Mouse (Mus musculus): ENCODE measurements around the gene Col4a2.
A peak's percentile ranks its signal among the peaks of the same experiment; 100 is the strongest.

Col4a2 gene

DNA sequence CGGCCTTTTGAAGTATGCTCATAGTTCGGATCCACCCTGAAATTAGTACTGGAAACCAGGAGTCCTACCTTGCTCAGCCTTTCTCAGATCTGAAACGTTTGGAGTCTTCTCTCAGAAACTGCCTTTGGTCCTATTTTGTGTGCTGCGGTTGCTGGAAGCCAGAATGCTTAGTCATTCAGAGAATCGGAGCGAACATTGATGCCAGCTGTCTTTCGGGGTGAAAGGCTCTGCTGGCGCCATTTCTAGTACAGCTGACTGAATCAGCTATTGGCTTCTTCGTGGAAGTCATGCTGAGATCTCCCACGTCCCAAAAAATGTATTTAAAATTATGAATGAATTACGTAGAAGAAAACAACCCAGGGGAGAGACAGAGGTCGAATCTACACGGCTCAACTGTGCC lies 105.2 kb downstream of the Col4a2 start:
- Histone ChIP-seq H3K4me3 (replicated peaks; ENCODE audit: low read length) (no peak overlapping the region), H3K9me3 (ENCODE audit: low read length) (no peaks in the 10 kb centered on the region), H3K4me1 (replicated peaks; ENCODE audit: low read depth, low read length) (no peaks in the 10 kb centered on the region), H3K36me3 (ENCODE audit: insufficient read depth, low read length) (no peaks in the 10 kb centered on the region), H3K27me3 (ENCODE audit: insufficient read depth, low read length) (peaks cover 13% of the 10 kb centered on the region)
- TF ChIP-seq POU5F1 (IDR thresholded peaks at IDR 0.05; ENCODE audit: borderline replicate concordance, low read length) (no peak), NANOG (IDR thresholded peaks at IDR 0.05; ENCODE audit: borderline replicate concordance, low read length) (no peak), CTCF (conservative IDR thresholded peaks at IDR 0.05; ENCODE audit: low read length) (no peak)

DNA sequence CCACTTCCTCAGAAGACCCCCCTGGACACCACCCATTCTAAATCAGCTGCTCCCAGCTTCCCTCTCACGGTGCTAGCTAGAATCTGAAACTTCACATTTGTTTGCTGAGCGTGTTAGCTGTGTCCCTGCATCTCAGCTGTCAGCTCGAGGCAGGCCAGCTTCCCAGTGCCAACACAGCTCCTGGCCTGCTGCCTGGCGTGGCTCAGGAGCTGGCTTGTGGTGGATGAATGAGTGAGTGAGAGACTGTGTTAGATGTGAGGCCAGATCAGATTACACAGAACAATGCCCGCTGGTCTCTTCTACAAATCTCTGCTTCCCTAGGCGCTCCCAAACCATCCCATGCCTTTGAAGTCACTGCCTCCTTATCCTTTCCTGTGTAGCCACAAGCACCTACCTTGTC lies 106.6 kb downstream of the Col4a2 start:
- no peaks in the 10 kb centered on the region for H3K9me3 ChIP-seq (ENCODE audit: low read length)
- peaks cover 12% of the 10 kb centered on the region for H3K27me3 ChIP-seq (ENCODE audit: insufficient read depth, low read length)
- no peaks in the 10 kb centered on the region for H3K4me1 ChIP-seq (replicated peaks; ENCODE audit: low read depth, low read length)
- no peak overlapping the region for H3K4me3 ChIP-seq (replicated peaks; ENCODE audit: low read length)
- H3K36me3 ChIP-seq (ENCODE audit: insufficient read depth, low read length): no peaks in the 10 kb centered on the region
- TF ChIP-seq NANOG (IDR thresholded peaks at IDR 0.05; ENCODE audit: borderline replicate concordance, low read length): no peak
- no peak for TF ChIP-seq CTCF (conservative IDR thresholded peaks at IDR 0.05; ENCODE audit: low read length)
- TF ChIP-seq POU5F1 (IDR thresholded peaks at IDR 0.05; ENCODE audit: borderline replicate concordance, low read length): no peak

DNA sequence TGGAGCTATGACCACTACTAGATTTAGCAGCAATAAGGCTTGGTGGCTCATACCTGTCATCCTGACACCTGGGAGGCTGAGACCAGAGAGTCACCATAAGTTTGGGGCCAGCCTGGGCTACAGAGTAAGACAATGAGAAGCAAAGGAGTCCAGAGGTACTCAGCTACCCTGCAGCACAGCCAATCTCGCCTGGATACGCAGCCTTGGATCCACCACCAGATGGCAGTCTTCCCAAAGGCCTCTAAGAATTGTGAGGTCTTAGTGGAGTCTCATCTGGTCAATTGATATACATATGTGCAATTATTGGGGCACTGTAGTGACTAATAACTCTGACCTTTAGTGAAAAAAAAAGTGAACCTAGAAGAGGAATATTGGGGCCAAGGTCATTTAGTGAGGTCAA lies 107.0 kb downstream of the Col4a2 start:
- Histone ChIP-seq H3K4me3 (replicated peaks; ENCODE audit: low read length) (no peak overlapping the region), H3K36me3 (ENCODE audit: insufficient read depth, low read length) (no peaks in the 10 kb centered on the region), H3K27me3 (ENCODE audit: insufficient read depth, low read length) (peaks cover 12% of the 10 kb centered on the region), H3K4me1 (replicated peaks; ENCODE audit: low read depth, low read length) (no peaks in the 10 kb centered on the region), H3K9me3 (ENCODE audit: low read length) (no peaks in the 10 kb centered on the region)
- TF ChIP-seq CTCF (conservative IDR thresholded peaks at IDR 0.05; ENCODE audit: low read length): peak; percentile 83
- TF ChIP-seq NANOG (IDR thresholded peaks at IDR 0.05; ENCODE audit: borderline replicate concordance, low read length): no peak
- no peak for TF ChIP-seq POU5F1 (IDR thresholded peaks at IDR 0.05; ENCODE audit: borderline replicate concordance, low read length)

DNA sequence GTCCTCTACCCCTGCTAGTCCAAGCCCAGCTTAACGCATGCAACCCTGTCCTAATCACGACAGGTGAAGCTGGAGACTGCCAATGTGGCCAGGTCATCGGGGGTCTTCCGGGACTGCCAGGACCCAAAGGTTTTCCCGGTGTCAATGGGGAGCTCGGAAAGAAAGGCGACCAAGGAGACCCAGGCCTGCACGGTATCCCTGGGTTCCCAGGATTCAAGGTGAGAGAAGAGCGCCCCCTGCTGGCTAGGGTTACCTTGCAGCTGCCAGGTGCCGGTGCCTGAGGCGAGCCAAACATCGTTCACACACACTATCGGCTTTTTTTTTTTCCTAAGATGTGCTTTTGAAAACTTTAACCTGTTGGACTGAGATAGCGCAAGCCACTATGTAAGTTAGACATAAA lies 108.5 kb downstream of the Col4a2 start:
- Histone ChIP-seq H3K27me3 (ENCODE audit: insufficient read depth, low read length) (peaks cover 12% of the 10 kb centered on the region), H3K4me1 (replicated peaks; ENCODE audit: low read depth, low read length) (no peaks in the 10 kb centered on the region), H3K36me3 (ENCODE audit: insufficient read depth, low read length) (no peaks in the 10 kb centered on the region), H3K4me3 (replicated peaks; ENCODE audit: low read length) (no peak overlapping the region), H3K9me3 (ENCODE audit: low read length) (no peaks in the 10 kb centered on the region)
- TF ChIP-seq NANOG (IDR thresholded peaks at IDR 0.05; ENCODE audit: borderline replicate concordance, low read length) (no peak), CTCF (conservative IDR thresholded peaks at IDR 0.05; ENCODE audit: low read length) (peak; percentile 62)

DNA sequence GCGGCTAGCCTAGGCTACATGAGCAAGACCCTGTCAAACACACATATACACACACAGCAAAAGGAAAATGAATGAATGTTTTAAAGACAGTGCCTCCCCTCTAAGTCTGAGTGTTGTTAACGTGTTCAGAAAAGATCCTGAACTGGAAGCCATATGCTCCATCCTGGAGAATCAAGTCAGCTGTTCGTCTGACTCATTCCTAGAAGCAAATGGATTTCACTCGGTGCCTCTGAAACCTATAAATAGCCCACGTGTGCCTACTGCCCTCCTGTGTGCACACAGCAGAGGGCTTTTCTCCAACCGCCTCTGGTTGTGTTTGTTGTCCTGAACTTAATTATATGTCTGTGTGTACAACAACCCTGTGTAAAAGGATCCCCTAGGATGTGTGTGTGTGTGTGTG lies 109.4 kb downstream of the Col4a2 start:
- no peaks in the 10 kb centered on the region for H3K36me3 ChIP-seq (ENCODE audit: insufficient read depth, low read length)
- no peak overlapping the region for H3K4me3 ChIP-seq (replicated peaks; ENCODE audit: low read length)
- no peaks in the 10 kb centered on the region for H3K4me1 ChIP-seq (replicated peaks; ENCODE audit: low read depth, low read length)
- TF ChIP-seq NANOG (IDR thresholded peaks at IDR 0.05; ENCODE audit: borderline replicate concordance, low read length) (no peak), POU5F1 (IDR thresholded peaks at IDR 0.05; ENCODE audit: borderline replicate concordance, low read length) (no peak), CTCF (conservative IDR thresholded peaks at IDR 0.05; ENCODE audit: low read length) (no peak)
- H3K9me3 ChIP-seq (ENCODE audit: low read length): no peaks in the 10 kb centered on the region
- H3K27me3 ChIP-seq (ENCODE audit: insufficient read depth, low read length): peaks cover 12% of the 10 kb centered on the region

DNA sequence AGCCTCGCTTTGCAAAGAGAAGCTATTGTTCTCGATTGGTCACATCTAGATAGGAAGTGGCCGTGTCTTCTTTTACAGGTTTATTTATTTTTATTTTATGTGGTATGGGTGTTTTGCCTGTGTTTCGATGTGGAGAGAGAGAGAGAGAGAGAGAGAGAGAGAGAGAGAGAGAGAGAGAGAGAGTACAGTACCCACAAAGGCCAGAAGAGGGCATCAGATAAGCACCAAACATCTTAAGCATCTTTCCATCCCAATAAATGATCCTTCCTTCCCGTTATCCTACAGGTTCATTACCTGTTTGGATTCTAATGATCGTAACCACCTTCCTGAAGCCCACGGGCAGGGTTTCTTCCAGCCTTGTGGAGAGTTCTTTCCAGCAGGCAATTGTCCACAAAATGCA lies 110.5 kb downstream of the Col4a2 start:
- no peaks in the 10 kb centered on the region for H3K36me3 ChIP-seq (ENCODE audit: insufficient read depth, low read length)
- no peaks in the 10 kb centered on the region for H3K9me3 ChIP-seq (ENCODE audit: low read length)
- peaks cover 10% of the 10 kb centered on the region for H3K27me3 ChIP-seq (ENCODE audit: insufficient read depth, low read length)
- no peak overlapping the region for H3K4me3 ChIP-seq (replicated peaks; ENCODE audit: low read length)
- no peaks in the 10 kb centered on the region for H3K4me1 ChIP-seq (replicated peaks; ENCODE audit: low read depth, low read length)
- peak; percentile 33 for TF ChIP-seq CTCF (conservative IDR thresholded peaks at IDR 0.05; ENCODE audit: low read length)
- TF ChIP-seq POU5F1 (IDR thresholded peaks at IDR 0.05; ENCODE audit: borderline replicate concordance, low read length): no peak
- no peak for TF ChIP-seq NANOG (IDR thresholded peaks at IDR 0.05; ENCODE audit: borderline replicate concordance, low read length)

DNA sequence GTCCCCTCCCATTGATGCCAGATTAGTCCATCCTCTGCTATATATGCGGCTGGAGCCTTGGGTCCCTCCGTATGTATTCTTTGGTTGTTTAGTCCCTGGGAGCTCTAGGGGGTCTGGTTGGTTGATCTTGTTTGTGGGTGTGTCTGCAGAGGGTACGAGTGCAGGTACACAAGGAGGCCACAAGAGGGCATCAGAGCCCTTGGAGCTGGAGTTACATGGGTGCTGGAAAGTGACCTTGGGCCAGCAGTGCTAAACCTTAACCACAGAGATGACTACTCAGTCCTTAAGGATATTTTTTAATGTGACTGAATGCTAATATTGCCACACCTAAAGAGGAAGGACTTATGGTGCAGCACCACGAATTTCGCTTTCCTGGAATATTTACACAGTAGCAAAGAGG lies 118.1 kb downstream of the Col4a2 start:
- TF ChIP-seq CTCF (conservative IDR thresholded peaks at IDR 0.05; ENCODE audit: low read length) (peak; percentile 79), NANOG (IDR thresholded peaks at IDR 0.05; ENCODE audit: borderline replicate concordance, low read length) (no peak), POU5F1 (IDR thresholded peaks at IDR 0.05; ENCODE audit: borderline replicate concordance, low read length) (no peak)
- Histone ChIP-seq H3K4me3 (replicated peaks; ENCODE audit: low read length) (no peak overlapping the region), H3K27me3 (ENCODE audit: insufficient read depth, low read length) (0 out of 2 replicates have a peak, but pooled peaks cover 2% of the 10 kb centered on the region)

DNA sequence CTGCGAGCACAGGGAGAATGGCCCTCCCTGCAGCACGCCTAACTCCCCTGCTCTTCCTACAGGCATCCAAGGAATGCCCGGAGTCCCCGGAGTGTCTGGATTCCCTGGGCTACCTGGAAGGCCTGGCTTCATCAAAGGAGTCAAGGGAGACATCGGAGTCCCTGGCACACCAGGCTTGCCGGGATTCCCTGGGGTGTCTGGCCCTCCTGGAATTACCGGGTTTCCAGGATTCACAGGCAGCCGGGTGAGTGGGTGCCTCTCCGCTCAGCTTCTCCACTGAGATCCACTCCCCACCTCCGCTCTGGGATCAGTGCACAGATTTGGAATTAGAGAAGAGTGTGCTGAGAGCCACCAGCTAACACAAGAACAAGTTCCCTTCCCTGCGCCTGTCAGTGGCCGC lies 125.3 kb downstream of the Col4a2 start:
- peaks cover 31% of the 10 kb centered on the region for H3K27me3 ChIP-seq (ENCODE audit: insufficient read depth, low read length)
- TF ChIP-seq POU5F1 (IDR thresholded peaks at IDR 0.05; ENCODE audit: borderline replicate concordance, low read length) (no peak), CTCF (conservative IDR thresholded peaks at IDR 0.05; ENCODE audit: low read length) (no peak), NANOG (IDR thresholded peaks at IDR 0.05; ENCODE audit: borderline replicate concordance, low read length) (no peak)
- no peaks in the 10 kb centered on the region for H3K36me3 ChIP-seq (ENCODE audit: insufficient read depth, low read length)
- H3K4me3 ChIP-seq (replicated peaks; ENCODE audit: low read length): peak overlapping the region; percentile 51
- H3K4me1 ChIP-seq (replicated peaks; ENCODE audit: low read depth, low read length): peaks cover 16% of the 10 kb centered on the region
- no peaks in the 10 kb centered on the region for H3K9me3 ChIP-seq (ENCODE audit: low read length)

More for the DNA sequence above, 118.1 kb downstream of the Col4a2 start:
- H3K36me3 ChIP-seq (ENCODE audit: insufficient read depth, low read length): no peaks in the 10 kb centered on the region
- peaks cover 3% of the 10 kb centered on the region for H3K4me1 ChIP-seq (replicated peaks; ENCODE audit: low read depth, low read length)
- H3K9me3 ChIP-seq (ENCODE audit: low read length): no peaks in the 10 kb centered on the region

DNA sequence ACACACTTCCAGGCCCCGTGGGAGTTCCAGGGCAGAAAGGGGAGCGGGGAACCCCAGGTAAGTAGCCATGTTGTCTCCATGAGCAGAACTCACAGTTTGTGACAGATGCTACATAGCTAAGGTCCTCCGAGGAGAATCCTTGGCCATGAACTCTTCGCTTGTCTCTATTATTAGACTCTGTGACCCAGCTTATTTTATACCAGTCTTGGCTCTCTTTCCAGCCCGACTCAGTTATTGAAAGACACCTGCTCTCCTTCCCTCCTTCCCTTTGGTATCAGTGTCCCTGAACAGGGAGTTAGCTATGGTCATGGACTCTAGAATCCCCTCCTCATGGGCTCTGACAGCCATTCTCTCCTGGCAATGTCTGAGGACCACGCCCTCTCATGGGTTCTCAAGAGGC lies 128.7 kb downstream of the Col4a2 start:
- TF ChIP-seq POU5F1 (IDR thresholded peaks at IDR 0.05; ENCODE audit: borderline replicate concordance, low read length) (no peak), CTCF (conservative IDR thresholded peaks at IDR 0.05; ENCODE audit: low read length) (no peak), NANOG (IDR thresholded peaks at IDR 0.05; ENCODE audit: borderline replicate concordance, low read length) (no peak)
- no peak overlapping the region for H3K4me3 ChIP-seq (replicated peaks; ENCODE audit: low read length)
- H3K36me3 ChIP-seq (ENCODE audit: insufficient read depth, low read length): no peaks in the 10 kb centered on the region
- peaks cover 16% of the 10 kb centered on the region for H3K4me1 ChIP-seq (replicated peaks; ENCODE audit: low read depth, low read length)
- H3K9me3 ChIP-seq (ENCODE audit: low read length): no peaks in the 10 kb centered on the region
- H3K27me3 ChIP-seq (ENCODE audit: insufficient read depth, low read length): peaks cover 28% of the 10 kb centered on the region
